Mouse (Mus musculus) midbrain, embryonic 16.5 days (tissue): ENCODE results near the gene Spen. TPM values are rescaled to one million over a fixed set of nuclear protein-coding genes. Genes with fewer than 3 reads are reported as not detected.

Experiments
- ATAC-seq: fragments of 200-750 bp; cut with Nextera tagmentation; 2 replicates; pipeline ENCODE4 v1.8.0; 2017; ENCODE audit warnings: moderate TSS enrichment
- H3K27ac ChIP-seq: fragments of 300-500 bp; sonication (generic); 2 replicates; pipeline ENCODE4 v1.5.1; 2014; ENCODE audit warnings: mild to moderate bottlenecking, low read length, mixed read lengths
- H3K27me3 ChIP-seq: fragments of 300-500 bp; sonication (generic); 2 replicates; pipeline ENCODE4 v1.6.1; 2014; ENCODE audit warnings: low read depth, low read length, mixed read lengths; ENCODE audit not compliant: control insufficient read depth, insufficient read depth
- H3K36me3 ChIP-seq: fragments of 300-500 bp; sonication (generic); 2 replicates; pipeline ENCODE4 v1.6.1; 2014; ENCODE audit warnings: mild to moderate bottlenecking, low read length, moderate library complexity, mixed read lengths; ENCODE audit not compliant: control insufficient read depth, insufficient read depth
- H3K4me1 ChIP-seq: fragments of 300-500 bp; sonication (generic); 2 replicates; pipeline ENCODE4 v1.6.1; 2014; ENCODE audit warnings: mild to moderate bottlenecking, low read length, mixed read lengths; ENCODE audit not compliant: control insufficient read depth, insufficient read depth
- H3K4me2 ChIP-seq: fragments of 300-500 bp; sonication (generic); 2 replicates; pipeline ENCODE4 v1.6.1; 2014; ENCODE audit warnings: mild to moderate bottlenecking, low read length, mixed read lengths
- H3K4me3 ChIP-seq: fragments of 300-500 bp; sonication (generic); 2 replicates; pipeline ENCODE4 v1.5.1; 2014; ENCODE audit warnings: low read depth, mild to moderate bottlenecking, low read length, moderate library complexity, mixed read lengths
- H3K9ac ChIP-seq: fragments of 300-500 bp; sonication (generic); 2 replicates; pipeline ENCODE4 v1.6.1; 2014; ENCODE audit warnings: low read depth, low read length, mixed read lengths
- H3K9me3 ChIP-seq: fragments of 300-500 bp; sonication (generic); replicated peaks from 2 replicates; pipeline ENCODE4 v1.6.1; 2014; ENCODE audit warnings: mild to moderate bottlenecking, low read length, mixed read lengths; ENCODE audit not compliant: control insufficient read depth, poor library complexity, severe bottlenecking
- WGBS: fragments of 180-500 bp; shearing (Covaris S2); extraction: QIAGEN DNeasy Blood & Tissue Kit; methylation state at CpG from one replicate; pipeline ENCODE4 v1.1.7; 2014; 5-methylcytosine and 5-hydroxymethylcytosine counted together
- polyA plus RNA-seq: library from polyadenylated mRNA; unstranded; fragments of >200 nt; fragmentation: Nextera tagmentation; extraction: Ambion mirVana; gene quantifications from 2 replicates; pipeline ENCODE4 v1.2.1, GENCODE M21; 2015

Spen gene
- polyA plus RNA-seq, 1 experiment from 2014 or later: 13.6 TPM

- Histone ChIP-seq H3K4me1 (no peaks in the 10 kb centered on the region; the same call in 1 of the 2 replicates), H3K4me3 (no peak overlapping the region), H3K27me3 (no peaks in the 10 kb centered on the region), H3K4me2 (no peak overlapping the region), H3K27ac (no peak overlapping the region), H3K9ac (0 out of 2 replicates have a peak overlapping the region, but pooled peaks have one; percentile 20), H3K36me3 (peaks cover 10% of the 10 kb centered on the region; the same call in 1 of the 2 replicates), H3K9me3 (no peaks in the 10 kb centered on the region)
- no peak for ATAC-seq
- WGBS: 12% methylated on average over 7 of the region's 7 CpGs
Measured at GRCm38 (mm10) chr4:141458236-141458635, 80.2 kb downstream of the Spen start.

- H3K4me2 ChIP-seq: no peak overlapping the region
- no peak overlapping the region for H3K4me3 ChIP-seq
- 0 out of 2 replicates have a peak, but pooled peaks cover 5% of the 10 kb centered on the region for H3K36me3 ChIP-seq
- H3K4me1 ChIP-seq: no peaks in the 10 kb centered on the region; the same call in 1 of the 2 replicates
- H3K27me3 ChIP-seq: no peaks in the 10 kb centered on the region
- no peak overlapping the region for H3K9ac ChIP-seq
- H3K27ac ChIP-seq: no peak overlapping the region
- WGBS: 94% methylated on average over 14 of the region's 14 CpGs
- no peak for ATAC-seq
- H3K9me3 ChIP-seq: no peaks in the 10 kb centered on the region
Measured at GRCm38 (mm10) chr4:141456193-141456938, 82.0 kb downstream of the Spen start.

GRCm38 (mm10) chr4:141455526-141455925 is 82.9 kb downstream of the Spen start:
- WGBS: 78% methylated on average over 4 of the region's 4 CpGs
- ATAC-seq: no peak
- Histone ChIP-seq H3K4me1 (no peaks in the 10 kb centered on the region; the same call in 1 of the 2 replicates), H3K4me3 (no peak overlapping the region), H3K9me3 (no peaks in the 10 kb centered on the region), H3K9ac (no peak overlapping the region), H3K4me2 (no peak overlapping the region), H3K27ac (no peak overlapping the region), H3K36me3 (0 out of 2 replicates have a peak, but pooled peaks cover 5% of the 10 kb centered on the region), H3K27me3 (no peaks in the 10 kb centered on the region)

- 84% methylated on average over 14 of the region's 14 CpGs for WGBS
- H3K9ac ChIP-seq: no peak overlapping the region
- no peak overlapping the region for H3K4me2 ChIP-seq
- ATAC-seq: no peak
- H3K9me3 ChIP-seq: no peaks in the 10 kb centered on the region
- no peak overlapping the region for H3K4me3 ChIP-seq
- H3K4me1 ChIP-seq: no peaks in the 10 kb centered on the region; the same call in 1 of the 2 replicates
- H3K36me3 ChIP-seq: 0 out of 2 replicates have a peak, but pooled peaks cover 5% of the 10 kb centered on the region
- no peak overlapping the region for H3K27ac ChIP-seq
- H3K27me3 ChIP-seq: no peaks in the 10 kb centered on the region
Measured at GRCm38 (mm10) chr4:141454581-141455350, 83.6 kb downstream of the Spen start.

- ATAC-seq: no peak
- Histone ChIP-seq H3K36me3 (peaks cover 21% of the 10 kb centered on the region), H3K4me1 (no peaks in the 10 kb centered on the region), H3K4me3 (no peak overlapping the region), H3K4me2 (no peak overlapping the region), H3K9me3 (no peaks in the 10 kb centered on the region), H3K27ac (no peak overlapping the region), H3K9ac (no peak overlapping the region), H3K27me3 (no peaks in the 10 kb centered on the region)
- 94% methylated on average over 9 of the region's 9 CpGs for WGBS
Measured at GRCm38 (mm10) chr4:141451916-141452450, 86.4 kb downstream of the Spen start.

- peaks cover 21% of the 10 kb centered on the region for H3K36me3 ChIP-seq
- WGBS: 88% methylated on average over 2 of the region's 2 CpGs
Measured at GRCm38 (mm10) chr4:141451251-141451650, 87.1 kb downstream of the Spen start.

GRCm38 (mm10) chr4:141446211-141446610 is 92.2 kb downstream of the Spen start:
- Histone ChIP-seq H3K27ac (no peak overlapping the region), H3K27me3 (no peaks in the 10 kb centered on the region), H3K4me2 (no peak overlapping the region), H3K9me3 (no peaks in the 10 kb centered on the region), H3K9ac (no peak overlapping the region), H3K4me1 (peaks cover 16% of the 10 kb centered on the region), H3K4me3 (no peak overlapping the region), H3K36me3 (peaks cover 16% of the 10 kb centered on the region)
- 77% methylated on average over 7 of the region's 7 CpGs for WGBS
- no peak for ATAC-seq

More at GRCm38 (mm10) chr4:141451251-141451650, 87.1 kb downstream of the Spen start:
- Histone ChIP-seq H3K9me3 (no peaks in the 10 kb centered on the region), H3K4me3 (no peak overlapping the region), H3K9ac (no peak overlapping the region), H3K27me3 (no peaks in the 10 kb centered on the region), H3K4me1 (no peaks in the 10 kb centered on the region; the same call in 1 of the 2 replicates), H3K27ac (no peak overlapping the region), H3K4me2 (no peak overlapping the region)
- ATAC-seq: no peak

- H3K4me1 ChIP-seq: peaks cover 16% of the 10 kb centered on the region
- H3K9ac ChIP-seq: peak overlapping the region; percentile 99
- peaks cover 16% of the 10 kb centered on the region for H3K36me3 ChIP-seq
- no peaks in the 10 kb centered on the region for H3K27me3 ChIP-seq
- no peak for ATAC-seq
- H3K4me2 ChIP-seq: peak overlapping the region; percentile 89
- no peaks in the 10 kb centered on the region for H3K9me3 ChIP-seq
- peak overlapping the region; percentile 88 for H3K27ac ChIP-seq
- peak overlapping the region; percentile 99 for H3K4me3 ChIP-seq
- 16% methylated on average over 14 of the region's 14 CpGs for WGBS
Measured at GRCm38 (mm10) chr4:141445328-141445720, 93.1 kb downstream of the Spen start.
